Mouse (Mus musculus) inflammation-experienced regulatory T-cells, adult 6 months (primary cell): Measurements from ENCODE around the gene Samd11. TPM values are rescaled to one million over a fixed set of nuclear protein-coding genes. Genes with fewer than 3 reads are reported as not detected.

ENCODE experiments used
- ATAC-seq: one replicate; pipeline ENCODE4 v1.8.0; 2017
- polyA plus RNA-seq, 3 experiments: library from polyadenylated mRNA; unstranded; fragments of 100-300 nt; shearing (Covaris generic); gene quantifications; one replicate each; pipeline ENCODE4 v1.2.1; 2017

Samd11 gene
- polyA plus RNA-seq, 3 experiments from 2014 or later, result 2.5 to 4.0 (median 3.2) TPM

DNA sequence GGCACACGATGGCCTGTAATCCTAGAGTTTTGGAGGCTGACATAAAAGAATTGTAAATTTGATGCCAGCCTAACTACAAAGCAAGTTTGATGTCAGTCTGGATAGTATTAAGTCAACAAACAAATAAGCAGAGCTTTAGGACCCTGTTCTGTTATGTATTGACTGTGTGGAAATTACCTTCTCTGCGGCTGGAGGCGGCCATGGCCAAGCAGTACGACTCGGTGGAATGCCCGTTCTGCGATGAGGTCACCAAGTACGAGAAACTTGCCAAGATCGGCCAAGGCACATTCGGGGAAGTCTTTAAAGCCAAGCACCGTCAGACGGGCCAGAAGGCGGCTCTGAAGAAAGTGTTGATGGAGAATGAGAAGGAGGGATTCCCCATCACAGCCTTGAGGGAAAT is 42.3 kb downstream of the Samd11 start:
- no peak for ATAC-seq

- ATAC-seq, result no peak
These were observed 45.4 kb downstream of the Samd11 start for GRCm38 (mm10) chr4:156209963-156210635.

DNA sequence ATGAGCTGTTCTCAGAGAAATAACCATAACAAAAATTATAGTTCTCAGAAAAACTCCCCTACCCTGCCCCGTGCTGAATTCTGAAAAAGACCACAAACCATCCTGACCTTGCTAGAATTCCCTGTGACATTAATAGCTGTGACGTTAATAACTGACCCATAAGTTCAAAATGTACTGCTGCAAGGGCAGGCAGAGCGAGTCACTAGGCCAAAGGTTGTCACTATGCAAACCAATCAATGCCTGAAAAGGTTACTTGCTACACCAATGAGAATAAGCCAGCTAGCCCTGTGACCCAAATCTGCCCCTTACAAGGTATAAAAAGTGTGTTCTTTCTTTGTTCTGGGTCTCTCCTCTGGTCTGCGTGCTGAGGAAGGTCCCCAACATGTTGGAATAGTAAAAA is 46.6 kb downstream of the Samd11 start:
- no peak for ATAC-seq

DNA sequence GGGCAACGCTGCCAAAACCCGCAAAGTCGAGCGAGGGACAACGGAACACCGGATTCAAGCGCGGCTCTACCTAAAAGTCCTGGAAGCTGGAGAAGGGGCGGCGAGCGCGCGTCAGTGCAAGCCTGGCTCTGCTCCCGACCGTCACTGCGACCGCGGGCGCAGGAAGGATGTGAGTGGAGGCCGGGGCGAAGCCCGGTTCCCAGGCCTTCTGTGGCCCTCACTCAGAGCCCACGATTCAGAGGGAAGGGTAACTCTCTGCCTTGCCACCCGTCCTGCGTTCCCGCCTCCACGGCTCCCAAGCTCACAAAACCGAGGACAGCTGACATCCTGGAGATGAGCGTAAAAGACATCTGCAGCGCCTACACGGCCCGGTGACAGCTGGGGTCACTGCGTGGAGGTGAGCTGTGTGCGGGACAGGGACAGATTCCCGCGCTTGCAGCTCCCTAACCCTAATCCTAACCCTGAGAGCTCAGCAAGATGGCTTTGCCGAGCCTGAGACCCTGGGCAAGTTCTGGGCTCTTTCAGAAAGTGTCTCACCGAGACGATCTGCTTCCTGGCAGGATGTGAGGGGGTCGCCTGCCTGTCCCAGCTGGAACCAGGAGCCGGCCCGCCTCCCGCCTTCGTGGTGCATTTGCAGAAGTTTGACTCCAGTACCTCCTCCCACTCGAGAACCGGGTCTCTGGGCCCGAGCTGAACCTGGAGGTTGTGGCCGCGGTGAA is 51.9 kb downstream of the Samd11 start:
- peak; percentile 14 for ATAC-seq

DNA sequence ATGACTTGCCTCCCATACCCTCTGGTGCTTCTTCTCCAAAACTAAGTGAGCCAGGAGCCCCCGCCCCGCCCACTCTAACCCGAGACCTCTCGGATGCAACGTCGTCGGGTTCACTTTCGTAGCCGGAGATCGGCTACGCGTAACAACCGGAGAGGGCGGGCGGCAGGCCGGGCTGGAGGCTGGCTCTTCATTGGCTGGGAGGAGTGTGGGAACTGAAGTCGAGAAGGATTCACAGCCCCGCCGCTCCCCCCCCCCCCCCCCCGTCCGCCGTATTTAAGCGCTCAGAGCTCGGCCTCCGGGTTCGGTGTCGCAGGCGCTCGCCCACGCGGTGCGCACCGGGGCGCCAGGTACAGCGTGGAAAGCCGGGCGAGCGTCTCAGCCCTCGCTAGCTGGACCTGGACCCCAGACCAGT is 52.5 kb downstream of the Samd11 start, which contains the start of gene AW011738:
AW011738 (plus strand) TSS at position 304 of the 412 bp plus-strand sequence.
- peak; percentile 84 for ATAC-seq

DNA sequence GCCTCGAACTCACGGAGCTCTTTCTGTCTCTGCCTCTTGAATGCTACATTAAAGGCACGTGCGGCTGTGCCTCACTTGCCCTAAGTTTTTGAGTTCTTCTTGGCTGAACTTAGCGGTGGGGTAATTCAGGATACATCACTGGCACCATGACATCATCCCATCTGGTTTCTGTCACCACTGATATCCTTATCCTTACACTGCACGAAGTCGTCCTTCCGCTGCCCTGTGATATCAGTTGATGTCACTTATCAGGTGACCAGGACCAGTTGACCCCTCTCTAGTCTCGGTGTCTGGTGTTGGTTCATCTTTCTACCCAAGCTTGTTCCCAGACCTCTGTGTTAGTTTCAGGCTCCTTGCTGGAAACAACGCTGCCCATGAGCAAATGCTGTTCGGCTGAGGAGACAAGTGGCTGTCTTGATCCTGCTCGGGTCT is 53.0 kb downstream of the Samd11 start:
- no peak for ATAC-seq

DNA sequence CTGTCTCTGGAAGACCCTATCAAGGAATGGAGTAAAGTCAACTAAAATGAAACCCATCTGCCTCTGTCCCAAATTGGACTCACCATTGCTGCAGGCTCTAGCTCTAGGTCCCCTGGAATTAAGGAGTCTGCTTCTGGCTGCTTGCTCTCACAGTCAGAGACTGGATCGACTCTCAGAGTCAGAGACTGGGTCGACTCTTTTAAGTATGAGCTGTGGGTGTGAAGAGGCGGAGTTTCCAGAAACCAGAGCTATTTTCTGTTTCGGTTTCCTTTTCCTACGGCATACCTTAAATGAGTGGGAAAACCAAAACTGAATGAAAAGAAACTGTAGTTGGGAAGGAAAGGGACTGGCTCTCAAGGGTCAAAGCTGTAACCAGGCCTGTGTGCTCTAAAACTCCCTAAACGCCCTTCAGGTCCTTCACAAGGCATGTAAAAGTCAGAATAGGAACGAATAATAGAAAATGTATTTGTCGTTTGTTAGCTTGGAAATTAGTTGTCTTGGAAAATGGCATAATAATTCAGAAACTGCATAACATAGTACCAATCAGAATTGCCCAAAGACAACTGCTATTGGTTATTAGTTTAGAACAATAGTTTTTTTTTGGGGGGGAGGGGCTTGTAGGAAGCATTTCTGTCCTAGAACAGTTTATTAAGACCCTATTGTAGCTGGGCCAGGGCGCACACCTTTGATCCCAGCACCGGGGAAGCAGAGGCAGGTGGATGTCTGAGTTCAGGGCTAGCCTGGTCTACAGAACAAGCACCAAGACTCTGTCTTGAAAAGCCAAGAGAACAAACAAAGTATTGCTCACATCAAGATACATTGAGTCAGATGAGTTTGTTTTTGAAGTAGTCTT is 54.6 kb downstream of the Samd11 start, which contains the start of gene Isg15:
Isg15 (minus strand) TSS at position 196 of the 853 bp plus-strand sequence.
- ATAC-seq, result peak; percentile 52

- ATAC-seq, result no peak
These were observed 57.6 kb downstream of the Samd11 start for GRCm38 (mm10) chr4:156197829-156198205.

- ATAC-seq, result peak; percentile 14
These were observed 58.2 kb downstream of the Samd11 start, which contains the start of gene Agrn for GRCm38 (mm10) chr4:156197131-156197828. TSS of gene Agrn (minus strand) at chr4:156197488.

Other genes starting within 250 kb of the Samd11 start
- gene Tnfrsf4, start 241.8 kb downstream of the Samd11 start, polyA plus RNA-seq, result 100 to 1,000 TPM; 682 to 810 (median 720) TPM
- gene Tnfrsf18, start 229.5 kb downstream of the Samd11 start, polyA plus RNA-seq, result 100 to 1,000 TPM; 603 to 779 (median 637) TPM
- gene Ttll10, start 196.2 kb downstream of the Samd11 start, polyA plus RNA-seq, result 1 to 10 TPM in 1 of 3 experiments, under 1 TPM in 2; 0.26 to 1.1 (median 0.55) TPM
- gene 9430015G10Rik, start 145.7 kb downstream of the Samd11 start, polyA plus RNA-seq, result 10 to 100 TPM in 2 of 3 experiments, 1 to 10 TPM in 1; 8.6 to 32.7 (median 20.0) TPM
- gene Rnf223, start 125.1 kb downstream of the Samd11 start, polyA plus RNA-seq, result not detected
- gene Agrn, start 58.2 kb downstream of the Samd11 start, polyA plus RNA-seq, result 1 to 10 TPM; 2.2 to 4.3 (median 4.2) TPM
- 10 to 100 TPM; 34.7 to 48.9 (median 41.6) TPM for gene Isg15, start 54.8 kb downstream of the Samd11 start, polyA plus RNA-seq
- gene AW011738, start 52.4 kb downstream of the Samd11 start, polyA plus RNA-seq, result 1 to 10 TPM; 2.9 to 5.3 (median 3.2) TPM
- under 1 TPM; 0.55 to 0.90 (median 0.74) TPM for gene Perm1, start 39.8 kb downstream of the Samd11 start, polyA plus RNA-seq
- gene Plekhn1, start 20.8 kb downstream of the Samd11 start, polyA plus RNA-seq, result 10 to 100 TPM in 1 of 3 experiments, 1 to 10 TPM in 2; 4.3 to 11.0 (median 8.1) TPM
- gene Noc2l, start 19.6 kb downstream of the Samd11 start, polyA plus RNA-seq, result 10 to 100 TPM; 11.2 to 16.2 (median 15.7) TPM
- gene Vmn2r-ps159, start 75.4 kb upstream of the Samd11 start, polyA plus RNA-seq, result not detected